Mouse (Mus musculus): Measurements from ENCODE around the gene Tmem208. TPM values are rescaled to one million over a fixed set of nuclear protein-coding genes. Genes with fewer than 3 reads are reported as not detected.
A peak's percentile ranks its signal among the peaks of the same experiment; 100 is the strongest.

Gene Tmem208
- total RNA-seq, 2 experiments from 2014 or later: 64.8 to 82.8 TPM

- peak; percentile 91 for ATAC-seq (replicated peaks; ENCODE audit: poor library complexity, severe bottlenecking)
These were observed 28.5 kb upstream of the Tmem208 start, which contains the start of gene E2f4 for GRCm38 (mm10) chr8:105297511-105298192. Gene E2f4, plus strand, starts transcription at chr8:105297663.

- ATAC-seq (replicated peaks; ENCODE audit: poor library complexity, severe bottlenecking): no peak
These were observed 27.6 kb upstream of the Tmem208 start for GRCm38 (mm10) chr8:105298351-105299252.

GRCm38 (mm10) chr8:105299962-105300361 lies 26.2 kb upstream of the Tmem208 start:
- ATAC-seq (replicated peaks; ENCODE audit: poor library complexity, severe bottlenecking): no peak

- no peak for ATAC-seq (replicated peaks; ENCODE audit: poor library complexity, severe bottlenecking)
These were observed 22.8 kb upstream of the Tmem208 start for GRCm38 (mm10) chr8:105303396-105303795.

- ATAC-seq (replicated peaks; ENCODE audit: poor library complexity, severe bottlenecking): no peak
These were observed 22.3 kb upstream of the Tmem208 start for GRCm38 (mm10) chr8:105303874-105304273.

GRCm38 (mm10) chr8:105304325-105305210 lies 21.6 kb upstream of the Tmem208 start:
- 0 out of 2 replicates have a peak, but pooled peaks have one; percentile 12 for ATAC-seq (replicated peaks; ENCODE audit: poor library complexity, severe bottlenecking)

GRCm38 (mm10) chr8:105305211-105306145 lies 20.7 kb upstream of the Tmem208 start, which contains the start of gene Elmo3:
Gene Elmo3, plus strand, starts transcription at chr8:105305601.
- ATAC-seq (replicated peaks; ENCODE audit: poor library complexity, severe bottlenecking): peak; percentile 49

GRCm38 (mm10) chr8:105306146-105306691 lies 19.9 kb upstream of the Tmem208 start:
- 0 out of 2 replicates have a peak, but pooled peaks have one; percentile 16 for ATAC-seq (replicated peaks; ENCODE audit: poor library complexity, severe bottlenecking)

- no peak for ATAC-seq (replicated peaks; ENCODE audit: poor library complexity, severe bottlenecking)
These were observed 18.5 kb upstream of the Tmem208 start for GRCm38 (mm10) chr8:105307670-105308069.

- no peak for ATAC-seq (replicated peaks; ENCODE audit: poor library complexity, severe bottlenecking)
These were observed 17.7 kb upstream of the Tmem208 start for GRCm38 (mm10) chr8:105308428-105308827.

- no peak for ATAC-seq (replicated peaks; ENCODE audit: poor library complexity, severe bottlenecking)
These were observed 16.9 kb upstream of the Tmem208 start for GRCm38 (mm10) chr8:105309142-105309847.

GRCm38 (mm10) chr8:105310118-105310517 lies 16.0 kb upstream of the Tmem208 start:
- ATAC-seq (replicated peaks; ENCODE audit: poor library complexity, severe bottlenecking): no peak

GRCm38 (mm10) chr8:105311718-105312117 lies 14.4 kb upstream of the Tmem208 start:
- no peak for ATAC-seq (replicated peaks; ENCODE audit: poor library complexity, severe bottlenecking)

GRCm38 (mm10) chr8:105312891-105313481 lies 13.2 kb upstream of the Tmem208 start:
- no peak for ATAC-seq (replicated peaks; ENCODE audit: poor library complexity, severe bottlenecking)

- ATAC-seq (replicated peaks; ENCODE audit: poor library complexity, severe bottlenecking): no peak
These were observed 12.3 kb upstream of the Tmem208 start for GRCm38 (mm10) chr8:105313622-105314402.

- ATAC-seq (replicated peaks; ENCODE audit: poor library complexity, severe bottlenecking): no peak
These were observed 10.9 kb upstream of the Tmem208 start for GRCm38 (mm10) chr8:105315073-105315769.

Measured in granulocyte monocyte progenitor cell, adult 5-6 weeks (primary cell).